Mouse (Mus musculus) heart, adult 2 months (tissue): ENCODE data around the gene Ylpm1. TPM values are rescaled to one million over a fixed set of nuclear protein-coding genes. Genes with fewer than 3 reads are reported as not detected.

Source experiments
- DNase-seq, 2 experiments: peaks; one replicate each; pipeline ENCODE4 v3.0.0; 2021
- H3K27ac ChIP-seq: fragments of 200-600 bp; 2 replicates; pipeline ENCODE4 v1.8.1; 2022
- H3K27me3 ChIP-seq: fragments of 200-500 bp; 2 replicates; pipeline ENCODE4 v1.6.1; 2012; ENCODE audit warnings: mild to moderate bottlenecking, low read length, inconsistent platforms, mixed read lengths; ENCODE audit not compliant: control insufficient read depth, insufficient read depth
- H3K36me3 ChIP-seq: fragments of 200-500 bp; 2 replicates; pipeline ENCODE4 v1.6.1; 2012; ENCODE audit warnings: low read length, inconsistent platforms; ENCODE audit not compliant: control insufficient read depth, insufficient read depth
- H3K4me1 ChIP-seq: fragments of 200-500 bp; 2 replicates; pipeline ENCODE4 v1.6.1; 2011; ENCODE audit warnings: low read length; ENCODE audit not compliant: control insufficient read depth, insufficient read depth
- H3K4me3 ChIP-seq: fragments of 200-600 bp; 2 replicates; pipeline ENCODE4 v1.8.1; 2022
- H3K79me2 ChIP-seq: fragments of 200-500 bp; replicated peaks from 2 replicates; pipeline ENCODE4 v1.6.1; 2012; ENCODE audit warnings: mild to moderate bottlenecking, inconsistent platforms, low read length, moderate library complexity, mixed read lengths; ENCODE audit not compliant: control insufficient read depth, insufficient read depth
- H3K9ac ChIP-seq: fragments of 200-500 bp; 2 replicates; pipeline ENCODE4 v1.6.1; 2012; ENCODE audit warnings: low read depth, mild to moderate bottlenecking, control low read depth, inconsistent platforms, low read length, mixed read lengths
- CTCF ChIP-seq: fragments of 200-600 bp; IDR thresholded peaks from 2 replicates; pipeline ENCODE4 v1.8.1; 2022; ENCODE audit warnings: antibody characterized with exemption, mild to moderate bottlenecking, moderate library complexity
- EP300 ChIP-seq: fragments of 200-500 bp; IDR thresholded peaks from 2 replicates; pipeline ENCODE4 v1.6.1; 2011; ENCODE audit warnings: low read depth, low read length, control low read depth; ENCODE audit not compliant: insufficient read depth
- POLR2A ChIP-seq: fragments of 200-500 bp; IDR thresholded peaks from 2 replicates; pipeline ENCODE4 v1.6.1; 2011; ENCODE audit warnings: mild to moderate bottlenecking, low read depth, low read length, control low read depth; ENCODE audit not compliant: insufficient read depth
- WGBS: fragments of 180-500 bp; shearing (Covaris S2); methylation state at CpG from one replicate; pipeline ENCODE4 v1.1.7; 2018; 5-methylcytosine and 5-hydroxymethylcytosine counted together
- intact Hi-C: fragments of 180-260 bp; cut with DNase I; formaldehyde crosslinking; loops from one replicate; pipeline ENCODE4 v1.15.1; 2025
- polyA plus RNA-seq: library from polyadenylated mRNA; depleted of rRNA; stranded (reverse); fragments of >200 nt; gene quantifications from 2 replicates; pipeline ENCODE4 v1.2.3, GENCODE M21; 2012; rRNA removed
- total RNA-seq, 2 experiments: library from RNA; stranded (reverse); gene quantifications; 2 replicates each; pipeline ENCODE4 v1.2.3; 2021

The Ylpm1 gene
- total and polyA plus RNA-seq, 3 experiments, result 9.3 to 26.8 (median 26.7) TPM

GRCm38 (mm10) chr12:85112550-85113251 is 116.6 kb downstream of the Ylpm1 start:
- no peak for DNase-seq
- no peak overlapping the region for H3K9ac ChIP-seq
- peaks cover 17% of the 10 kb centered on the region for H3K4me1 ChIP-seq
- H3K27me3 ChIP-seq, result no peaks in the 10 kb centered on the region
- H3K36me3 ChIP-seq, result peaks cover 31% of the 10 kb centered on the region
- peaks cover 9% of the 10 kb centered on the region for H3K79me2 ChIP-seq
- intact Hi-C loops, result no loop called here
- no peak overlapping the region for H3K27ac ChIP-seq
- WGBS, result 43% methylated on average over 7 of the region's 7 CpGs
- TF ChIP-seq CTCF (no peak), POLR2A (no peak)
- H3K4me3 ChIP-seq, result peak overlapping the region; percentile 89

DNA sequence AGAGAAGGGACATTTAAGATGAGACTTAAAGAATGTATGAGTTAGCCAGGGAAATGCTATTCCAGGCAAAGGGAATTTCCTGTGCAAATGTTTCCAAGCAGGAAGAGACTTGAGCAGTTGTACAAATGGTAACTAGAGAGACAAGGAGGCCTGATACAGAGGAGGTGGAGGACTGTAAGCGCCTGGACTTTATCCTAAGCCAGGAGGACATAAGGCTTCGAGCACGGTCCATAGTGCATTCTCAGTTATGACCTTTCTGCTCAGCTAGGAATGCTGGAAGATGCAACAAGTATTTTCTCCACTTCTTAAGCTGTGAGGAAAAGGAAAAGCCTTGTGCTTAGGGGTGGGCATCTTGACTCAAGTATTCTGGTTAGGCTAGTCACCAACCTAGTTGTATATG is 117.2 kb downstream of the Ylpm1 start:
- peaks cover 31% of the 10 kb centered on the region for H3K36me3 ChIP-seq
- peaks cover 17% of the 10 kb centered on the region for H3K4me1 ChIP-seq
- intact Hi-C loops, result no loop called here
- H3K79me2 ChIP-seq, result peaks cover 9% of the 10 kb centered on the region
- no peak overlapping the region for H3K9ac ChIP-seq
- DNase-seq, result no peak
- 19% methylated on average over 3 of the region's 3 CpGs for WGBS
- H3K27me3 ChIP-seq, result no peaks in the 10 kb centered on the region
- H3K27ac ChIP-seq, result no peak overlapping the region
- H3K4me3 ChIP-seq, result no peak overlapping the region
- TF ChIP-seq POLR2A, result no peak
- TF ChIP-seq EP300, result no peak
- TF ChIP-seq CTCF, result no peak

GRCm38 (mm10) chr12:85113917-85114316 is 117.8 kb downstream of the Ylpm1 start:
- peaks cover 9% of the 10 kb centered on the region for H3K79me2 ChIP-seq
- H3K27ac ChIP-seq, result no peak overlapping the region
- no peak for DNase-seq
- H3K36me3 ChIP-seq, result peaks cover 36% of the 10 kb centered on the region
- H3K9ac ChIP-seq, result no peak overlapping the region
- intact Hi-C loops, result no loop called here
- peaks cover 17% of the 10 kb centered on the region for H3K4me1 ChIP-seq
- no peak for TF ChIP-seq EP300
- TF ChIP-seq CTCF, result no peak
- no peak for TF ChIP-seq POLR2A
- no peak overlapping the region for H3K4me3 ChIP-seq
- no peaks in the 10 kb centered on the region for H3K27me3 ChIP-seq
- WGBS, result 83% methylated on average over 3 of the region's 3 CpGs

- TF ChIP-seq CTCF (no peak), EP300 (no peak), POLR2A (no peak)
- intact Hi-C loops, result no loop called here
- peaks cover 36% of the 10 kb centered on the region for H3K36me3 ChIP-seq
These were observed 119.6 kb downstream of the Ylpm1 start for GRCm38 (mm10) chr12:85115678-85116077.

More at GRCm38 (mm10) chr12:85115678-85116077, 119.6 kb downstream of the Ylpm1 start:
- DNase-seq, result no peak
- no peak overlapping the region for H3K27ac ChIP-seq
- peaks cover 9% of the 10 kb centered on the region for H3K79me2 ChIP-seq
- H3K4me1 ChIP-seq, result peaks cover 13% of the 10 kb centered on the region
- no peaks in the 10 kb centered on the region for H3K27me3 ChIP-seq
- no peak overlapping the region for H3K9ac ChIP-seq
- H3K4me3 ChIP-seq, result no peak overlapping the region
- 57% methylated on average over 7 of the region's 7 CpGs for WGBS

Other genes with a start within 250 kb of the Ylpm1 start
- 10 to 100 TPM; 27.2 to 27.6 TPM for gene Npc2, start 223.2 kb upstream of the Ylpm1 start, total RNA-seq
- 59.5 and 72.3 TPM in 2 replicates for gene Npc2, start 223.2 kb upstream of the Ylpm1 start, polyA plus RNA-seq
- 10 to 100 TPM; 87.1 to 90.3 TPM for gene Isca2, start 223.1 kb upstream of the Ylpm1 start, total RNA-seq
- gene Isca2, start 223.1 kb upstream of the Ylpm1 start, polyA plus RNA-seq, result 91.0 and 133 TPM in 2 replicates
- 1 to 10 TPM in 1 of 2 experiments, under 1 TPM in 1; 0.99 to 2.3 TPM for gene Ltbp2, start 119.8 kb upstream of the Ylpm1 start, total RNA-seq
- gene Ltbp2, start 119.8 kb upstream of the Ylpm1 start, polyA plus RNA-seq, result 5.6 TPM in 2 replicates
- 10 to 100 TPM; 31.8 to 35.1 TPM for gene Fcf1, start 25.4 kb upstream of the Ylpm1 start, total RNA-seq
- gene Fcf1, start 25.4 kb upstream of the Ylpm1 start, polyA plus RNA-seq, result 28.1 and 54.1 TPM in 2 replicates
- gene Arel1, start 25.4 kb upstream of the Ylpm1 start, total RNA-seq, result 10 to 100 TPM; 34.9 to 45.2 TPM
- gene Arel1, start 25.4 kb upstream of the Ylpm1 start, polyA plus RNA-seq, result 29.5 and 45.9 TPM in 2 replicates
- gene Prox2, start 114.4 kb downstream of the Ylpm1 start, total RNA-seq, result 1 to 10 TPM; 1.2 to 1.5 TPM
- 1.1 and 1.7 TPM in 2 replicates for gene Prox2, start 114.4 kb downstream of the Ylpm1 start, polyA plus RNA-seq
- gene Dlst, start 114.5 kb downstream of the Ylpm1 start, total RNA-seq, result 100 to 1,000 TPM; 668 to 715 TPM
- gene Dlst, start 114.5 kb downstream of the Ylpm1 start, polyA plus RNA-seq, result 423 and 709 TPM in 2 replicates
- 1 to 10 TPM; 2.3 to 2.4 TPM for gene Rps6kl1, start 154.9 kb downstream of the Ylpm1 start, total RNA-seq
- gene Rps6kl1, start 154.9 kb downstream of the Ylpm1 start, polyA plus RNA-seq, result 3.4 and 5.1 TPM in 2 replicates
- gene Pgf, start 181.5 kb downstream of the Ylpm1 start, total RNA-seq, result 1 to 10 TPM; 5.4 to 5.7 TPM
- 4.3 and 4.6 TPM in 2 replicates for gene Pgf, start 181.5 kb downstream of the Ylpm1 start, polyA plus RNA-seq
- 10 to 100 TPM; 40.3 to 45.8 TPM for gene Eif2b2, start 223.2 kb downstream of the Ylpm1 start, total RNA-seq
- 60.2 and 63.1 TPM in 2 replicates for gene Eif2b2, start 223.2 kb downstream of the Ylpm1 start, polyA plus RNA-seq